Mouse (Mus musculus) skeletal muscle tissue, adult 2 months (tissue): ENCODE data around the gene Sulf2.
"Not testable (repeated sequence)": the region's sequence is repeated elsewhere in the genome, so short reads cannot be mapped to it uniquely, and the experiment has no call there.

Experiments used
- DNase-seq: peaks from one replicate; pipeline ENCODE4 v3.0.0-alpha.2; 2012; ENCODE audit warnings: low read depth, low spot score

Gene Sulf2

DNA sequence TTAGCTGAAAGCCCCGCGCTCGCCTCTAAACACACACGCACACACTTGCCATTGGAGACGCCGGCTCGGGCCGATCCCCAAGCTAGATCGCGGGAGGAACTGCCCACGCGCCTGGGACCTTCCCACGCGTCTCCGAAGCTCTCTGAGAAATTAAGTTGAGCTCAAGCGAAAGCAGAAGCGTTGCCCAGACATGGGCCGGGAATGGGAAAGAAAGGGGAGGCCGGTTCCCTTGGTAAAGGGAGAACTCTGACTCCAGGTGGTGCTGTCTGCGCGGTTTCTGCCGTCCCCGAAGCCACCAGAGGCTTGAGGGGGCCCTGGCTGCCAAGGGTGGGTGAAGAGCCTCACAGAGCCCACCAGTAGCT lies at the start of gene Sulf2:
Gene Sulf2, minus strand, starts transcription at position 210 of the 362 bp plus-strand sequence.
- no peak for DNase-seq

DNA sequence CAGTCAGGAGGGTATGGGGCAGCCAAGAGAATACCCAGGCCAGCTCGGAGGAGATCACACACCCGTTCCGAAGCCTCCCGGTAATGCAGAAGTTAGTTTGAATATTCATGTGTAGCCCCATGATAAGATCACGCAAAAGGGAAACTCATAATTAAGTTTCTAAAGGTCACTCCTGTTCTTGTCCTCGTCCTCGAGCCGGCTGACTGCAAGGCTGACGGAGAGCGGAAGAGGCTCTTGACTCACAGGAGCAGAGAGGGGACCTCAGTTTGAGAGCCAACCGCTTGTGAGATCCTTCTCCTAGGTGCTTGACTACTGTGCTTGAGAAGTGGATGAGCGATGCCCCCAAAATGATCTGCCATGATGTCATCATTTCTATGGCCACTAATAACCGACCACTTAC lies 48.7 kb upstream of the Sulf2 start:
- DNase-seq = no peak

DNA sequence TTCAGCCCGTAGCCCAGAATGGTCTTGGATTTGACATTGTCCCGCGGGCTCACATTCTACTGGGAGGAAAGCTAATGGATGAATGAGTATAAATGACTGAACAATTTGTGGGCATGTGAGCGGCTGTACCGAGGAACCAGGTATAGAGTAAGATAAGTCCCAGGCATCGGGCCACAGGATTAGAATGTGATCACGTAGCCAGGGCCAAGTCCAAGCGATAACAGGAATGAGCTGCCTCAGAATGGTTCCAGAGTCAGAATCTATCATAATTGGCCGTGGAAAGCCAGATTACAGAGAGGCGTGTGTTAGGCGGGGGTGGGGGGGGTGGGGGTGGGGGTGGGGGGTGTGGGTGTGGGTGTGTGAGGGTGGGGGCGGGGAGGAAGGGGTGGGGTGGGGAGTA lies 48.2 kb upstream of the Sulf2 start:
- DNase-seq = no peak

DNA sequence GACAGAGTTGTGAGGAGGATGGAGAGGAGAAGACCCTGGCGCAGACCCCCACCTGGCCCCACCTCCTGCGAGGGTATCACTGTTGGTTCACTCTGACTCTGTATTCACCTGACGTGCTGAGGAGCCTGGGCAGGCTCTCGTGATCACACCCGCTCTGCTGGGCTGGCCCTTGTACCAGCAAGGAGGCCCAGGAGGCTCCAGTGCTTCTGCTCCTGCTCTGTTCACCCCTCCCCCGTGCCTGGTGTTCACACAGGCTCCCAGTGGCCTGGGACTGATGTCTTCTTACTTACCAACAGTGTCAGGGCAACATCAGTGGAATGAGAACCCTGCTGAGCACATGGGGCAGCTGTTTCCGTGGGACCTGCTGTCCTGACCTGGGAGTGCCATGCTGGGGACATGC lies 42.5 kb upstream of the Sulf2 start:
- no peak for DNase-seq

DNA sequence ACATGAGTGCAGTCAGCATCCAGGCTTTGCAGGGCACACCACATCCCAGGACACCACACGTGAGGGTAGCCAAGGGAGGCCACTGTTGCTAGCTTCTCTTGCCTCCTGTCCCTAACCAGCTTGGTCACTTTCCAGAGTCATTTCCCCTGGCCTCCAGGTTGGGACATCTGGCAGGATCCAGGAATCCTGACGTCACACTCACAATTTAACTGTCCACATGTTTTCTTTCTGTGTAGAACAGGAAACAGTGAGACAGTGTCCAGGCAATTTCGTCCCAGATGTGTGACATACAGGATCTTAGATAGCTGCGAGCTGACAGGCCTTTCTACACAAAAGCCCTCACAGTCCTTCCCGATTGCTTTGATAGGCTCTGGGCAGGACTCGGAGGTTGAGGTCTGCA lies 41.6 kb upstream of the Sulf2 start:
- DNase-seq = no peak

DNA sequence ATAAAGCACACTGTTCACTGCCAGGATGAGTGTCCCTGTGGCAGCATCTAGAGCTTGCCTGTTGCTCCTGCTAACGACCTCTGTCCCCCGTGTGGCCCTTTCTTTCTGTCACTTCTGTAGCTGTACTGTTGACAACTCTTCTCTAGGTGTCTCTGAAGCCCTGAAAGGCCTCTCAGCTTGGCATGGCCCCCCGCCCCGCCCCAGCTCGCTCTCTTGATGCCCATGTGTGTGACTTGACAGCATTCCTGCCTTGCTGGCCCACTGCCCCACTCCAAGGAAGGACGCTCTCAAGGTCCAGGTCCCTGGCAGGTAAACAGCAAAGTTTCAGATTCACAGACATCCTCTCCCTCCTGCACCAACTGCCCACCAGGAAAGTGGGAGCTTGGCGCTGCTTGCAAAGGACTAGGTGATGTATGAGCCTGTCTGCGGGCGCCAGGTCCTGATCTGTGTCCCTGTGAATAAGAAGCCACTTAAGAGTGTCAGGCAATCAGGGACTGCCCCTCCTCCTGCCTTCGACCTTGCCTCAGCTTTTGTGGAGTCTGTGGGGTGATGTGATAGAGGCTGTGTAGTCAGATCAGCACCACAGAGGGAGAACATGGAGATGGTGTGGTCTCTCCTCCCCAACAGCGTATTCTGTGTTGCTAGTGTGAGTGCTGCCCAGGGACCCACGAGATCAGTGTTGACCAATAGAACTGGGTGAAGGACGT lies 40.8 kb upstream of the Sulf2 start:
- DNase-seq = no peak

DNA sequence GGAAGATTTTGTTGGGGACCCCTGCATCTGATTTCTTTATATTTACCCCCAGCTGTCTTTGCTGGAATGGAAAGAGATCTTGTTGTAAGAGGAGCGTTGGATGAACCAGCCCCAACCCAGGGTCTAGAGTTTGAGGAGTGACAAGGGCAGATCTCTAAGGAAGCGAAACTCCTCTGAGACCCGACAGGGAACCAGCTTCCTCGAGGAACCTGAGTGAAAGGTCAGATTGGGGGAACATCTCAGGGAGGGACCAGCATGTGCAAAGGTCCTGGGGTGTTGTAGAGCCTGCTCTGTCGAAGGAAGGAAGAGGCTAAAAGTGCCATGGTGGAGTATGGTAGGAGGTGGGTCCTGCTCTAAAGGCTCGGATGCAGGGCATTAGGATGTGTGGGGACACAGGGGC lies 39.6 kb upstream of the Sulf2 start:
- no peak for DNase-seq

DNA sequence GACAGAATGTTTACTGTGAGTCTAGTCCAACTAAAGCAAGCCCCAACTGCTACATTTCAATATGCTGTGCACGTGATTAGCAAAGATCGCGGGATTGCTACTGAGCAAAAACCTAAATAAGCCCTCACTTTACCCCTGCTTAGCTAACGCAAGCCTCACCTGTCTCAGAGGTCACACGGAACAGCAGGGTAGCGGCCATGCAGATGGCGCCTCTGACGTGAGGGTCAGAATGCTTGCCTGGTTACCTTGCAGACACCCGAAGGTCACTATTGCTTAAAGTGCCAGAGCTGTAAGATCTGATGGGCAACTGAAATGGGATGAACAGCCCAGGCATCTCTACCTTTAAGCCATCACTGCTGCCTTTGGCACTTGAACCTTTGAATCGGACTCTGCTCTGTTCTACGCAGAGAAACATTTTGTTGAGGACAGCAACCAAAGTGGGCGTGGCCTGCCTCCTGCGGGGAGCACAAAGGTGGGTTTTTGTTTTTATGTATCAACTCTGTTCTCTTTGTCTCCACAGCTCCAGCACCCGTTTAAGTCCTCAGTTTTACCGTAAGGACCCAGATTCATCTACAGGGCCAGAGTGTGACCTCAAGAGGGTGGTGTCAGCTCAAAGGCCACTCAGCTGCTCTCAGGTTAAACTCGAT lies 38.8 kb upstream of the Sulf2 start:
- no peak for DNase-seq

DNA sequence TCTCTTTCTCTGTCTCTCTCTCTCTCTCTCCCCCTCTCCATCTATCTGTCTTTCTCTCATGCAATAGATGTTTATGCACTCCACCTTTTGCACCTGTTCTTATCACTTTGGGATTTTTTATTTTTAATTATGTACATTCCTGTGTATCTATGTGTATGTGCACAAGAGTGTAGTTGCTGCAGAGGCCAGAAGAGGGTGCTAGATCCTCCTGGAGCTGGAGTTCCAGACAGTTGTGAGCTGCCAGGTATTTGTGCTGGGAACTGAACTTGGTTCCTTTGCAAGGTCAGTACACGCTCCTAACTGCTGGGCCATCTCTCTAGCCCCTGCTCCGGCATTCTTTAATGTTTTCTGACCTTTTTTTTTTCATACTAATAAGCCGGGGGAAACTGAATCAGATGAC lies 38.0 kb upstream of the Sulf2 start:
- DNase-seq = no peak

DNA sequence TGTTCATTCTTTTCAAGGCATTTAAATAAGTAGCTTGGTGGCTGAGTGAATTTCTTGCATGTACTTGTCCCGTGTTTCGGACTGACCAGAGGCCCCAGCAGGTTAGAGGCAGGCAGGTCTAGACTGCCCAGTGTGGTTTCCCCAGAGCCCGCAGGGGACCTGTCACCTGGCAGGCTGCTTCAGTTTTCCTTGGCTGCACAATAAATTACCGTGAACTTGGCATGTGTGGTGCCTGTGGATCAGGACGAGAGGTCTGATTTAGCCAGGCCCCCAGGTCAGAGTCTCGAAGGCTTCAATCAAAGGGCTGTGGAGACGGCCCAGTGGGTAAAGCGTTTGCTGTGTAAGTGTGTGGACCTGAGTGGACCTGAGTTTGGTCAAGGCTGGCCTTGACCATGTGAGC lies 35.4 kb upstream of the Sulf2 start:
- no peak for DNase-seq

DNA sequence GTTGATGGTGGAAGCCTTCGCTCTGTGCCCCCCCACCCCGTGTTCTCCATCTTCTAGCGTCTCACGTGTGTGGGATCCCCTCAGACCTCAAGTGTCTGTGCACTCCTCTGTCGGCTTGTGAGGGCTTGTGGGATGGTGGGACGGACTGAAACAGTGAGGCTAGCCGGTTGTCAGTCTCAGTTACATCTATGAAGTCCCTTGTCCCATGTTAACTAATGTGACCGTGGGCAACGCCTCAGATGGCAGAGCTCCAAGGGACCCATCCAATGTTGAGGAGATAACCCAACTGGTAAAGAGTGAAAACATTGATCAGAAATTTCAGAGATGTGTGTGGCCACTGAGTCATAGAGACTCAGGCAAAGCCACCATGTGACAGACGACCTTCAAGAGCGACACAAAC lies 33.7 kb upstream of the Sulf2 start:
- DNase-seq = no peak

DNA sequence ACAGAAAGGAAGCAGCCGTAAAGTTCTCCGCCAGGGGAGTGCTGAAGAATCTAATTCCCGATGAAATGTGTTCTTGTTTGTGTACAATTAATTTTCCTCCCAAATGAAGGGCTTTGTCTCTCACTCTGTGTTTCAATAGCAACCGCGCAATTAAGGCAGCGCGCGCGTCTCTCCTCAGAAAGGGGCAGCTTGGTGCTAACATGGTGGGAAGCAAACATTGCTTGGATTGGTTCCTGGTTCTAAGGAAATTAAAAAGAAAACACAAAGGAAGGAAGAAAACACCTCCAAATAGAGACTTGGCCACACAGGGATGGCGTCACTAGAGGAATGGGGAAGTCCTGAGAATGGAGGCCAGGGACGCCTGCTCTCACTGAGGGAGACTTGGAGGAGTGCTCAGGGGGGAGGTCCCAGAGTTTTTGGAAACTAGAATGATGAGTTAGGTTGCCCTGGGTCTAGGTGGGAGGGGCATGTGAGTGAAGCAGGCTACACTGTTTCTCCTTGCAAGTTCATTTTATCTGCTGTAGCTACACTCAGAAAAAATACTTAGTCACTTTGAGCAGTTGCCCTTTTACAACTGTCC lies 32.5 kb upstream of the Sulf2 start:
- DNase-seq = not testable (repeated sequence)

DNA sequence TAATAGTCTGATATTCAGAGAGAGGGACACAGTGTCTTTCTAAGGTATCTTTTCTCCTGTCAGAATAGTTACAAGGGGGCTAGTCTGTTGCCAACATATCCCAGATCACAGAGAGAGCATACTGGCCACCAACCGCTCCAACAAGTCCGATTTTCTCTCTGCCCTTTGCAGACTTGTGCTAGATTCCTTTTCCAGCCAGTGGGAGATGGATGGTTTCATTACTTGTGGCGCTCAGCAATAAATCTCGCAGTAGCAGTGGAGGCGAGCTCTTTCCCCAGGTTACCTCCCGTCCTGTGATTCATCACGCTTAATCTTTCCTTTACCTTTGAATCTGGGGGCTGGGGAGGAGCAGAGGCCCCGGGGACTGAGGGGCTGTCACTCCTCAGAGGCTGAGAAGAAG lies 31.9 kb upstream of the Sulf2 start:
- not testable (repeated sequence) for DNase-seq

DNA sequence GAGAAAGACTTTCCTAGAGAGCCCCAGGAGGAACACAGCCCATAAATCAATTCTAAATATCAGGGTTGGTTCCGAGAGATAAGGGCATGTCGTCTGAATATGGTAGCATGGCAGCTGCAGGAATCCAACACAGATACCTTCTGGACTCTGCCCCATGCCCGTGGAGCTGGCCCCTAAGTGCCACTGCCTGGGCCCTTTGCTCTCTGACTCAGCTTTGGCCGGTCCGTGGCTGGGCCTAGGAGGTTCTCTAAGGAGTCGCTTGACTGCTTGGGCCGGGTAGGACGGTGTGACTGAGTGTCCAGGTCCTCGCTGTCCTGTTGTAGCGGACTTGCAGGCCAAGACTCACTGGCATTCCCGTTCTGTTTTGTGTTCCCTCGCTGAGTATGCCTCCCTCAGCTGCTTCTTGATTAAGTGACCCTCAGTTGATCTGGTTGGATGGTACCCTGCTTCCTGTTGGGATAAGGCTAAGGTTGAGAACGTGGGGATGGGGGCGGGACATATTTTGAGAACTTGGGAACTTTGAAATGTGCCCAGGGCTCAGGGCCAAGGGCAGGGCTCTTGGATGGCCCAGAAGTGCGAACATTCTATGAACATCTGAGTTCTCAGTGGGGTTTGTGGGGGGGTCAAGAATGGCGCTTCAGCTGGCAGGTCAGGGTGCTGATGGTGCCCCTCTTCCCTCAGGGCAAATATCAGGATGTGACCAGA lies 30.9 kb upstream of the Sulf2 start:
- DNase-seq = no peak

DNA sequence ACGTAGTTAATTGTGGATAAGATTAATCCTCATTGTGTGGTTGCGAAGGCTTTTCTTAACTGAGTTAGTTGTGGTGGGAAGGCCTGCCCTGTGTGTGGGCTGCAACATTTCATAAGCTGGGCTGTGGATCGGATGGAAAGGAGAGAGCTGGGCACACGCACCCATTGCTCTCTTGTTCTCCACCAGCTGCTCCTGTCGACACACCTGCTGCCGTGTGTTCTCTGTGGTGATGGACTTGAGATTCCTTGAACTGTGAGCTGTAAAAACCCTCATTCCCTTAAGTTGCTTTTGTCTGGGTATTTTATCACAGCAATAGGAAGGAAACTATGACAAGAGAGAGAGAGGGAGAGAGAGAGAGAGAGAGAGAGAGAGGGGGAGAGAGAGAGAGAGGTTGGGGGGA lies 30.3 kb upstream of the Sulf2 start:
- no peak for DNase-seq

DNA sequence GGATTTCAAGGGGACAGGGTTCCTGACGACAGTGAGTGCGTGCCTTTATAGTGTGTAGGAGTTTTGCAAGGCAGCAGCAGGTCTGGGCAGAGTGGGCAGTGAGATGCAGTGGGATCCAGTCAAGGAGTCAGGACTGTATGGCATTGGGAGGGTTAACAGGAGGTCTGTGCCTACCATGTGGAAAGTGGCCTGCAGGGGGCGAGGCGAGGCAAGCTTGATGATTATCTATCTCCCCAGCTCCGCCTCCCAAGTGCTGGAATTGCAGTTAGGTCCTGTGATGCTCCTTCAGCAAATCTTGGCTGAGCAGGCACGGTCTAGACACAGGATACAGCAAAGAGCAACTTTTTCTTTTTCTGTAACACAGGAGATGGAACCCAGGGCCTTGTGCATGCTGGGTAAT lies 29.0 kb upstream of the Sulf2 start:
- DNase-seq = no peak

DNA sequence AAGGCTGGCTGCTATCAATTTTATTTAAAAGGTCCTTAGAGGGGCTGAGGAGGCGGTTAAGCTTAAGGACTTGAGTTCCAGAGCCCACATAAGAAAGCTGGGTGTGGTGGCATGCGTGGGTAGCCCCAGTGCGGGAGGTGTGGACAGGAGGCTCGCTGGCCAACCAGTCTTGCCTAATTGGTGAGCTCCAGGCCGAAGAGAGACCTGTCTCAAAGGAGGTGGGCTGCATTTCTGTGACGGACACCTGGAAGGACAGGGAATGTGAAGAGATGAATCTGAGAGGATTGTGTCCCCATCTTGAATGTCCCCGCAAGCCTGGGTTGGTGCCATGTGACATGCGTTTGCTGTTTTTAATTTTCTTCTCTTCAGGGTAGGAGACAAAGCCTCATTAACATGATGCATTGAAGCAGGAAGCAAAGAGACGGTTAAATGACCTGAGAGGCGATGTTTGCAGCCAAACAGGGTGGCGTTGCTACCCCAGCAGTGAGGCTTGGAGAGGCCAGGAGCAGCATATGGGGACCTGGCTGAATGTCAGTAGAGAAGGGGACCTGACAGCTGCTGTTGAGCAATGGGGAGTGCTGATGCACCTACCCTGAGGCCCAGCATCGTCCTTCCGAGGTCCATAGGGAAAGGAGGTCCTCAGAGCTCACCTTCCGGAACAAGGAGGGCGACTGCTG lies 26.7 kb upstream of the Sulf2 start:
- no peak for DNase-seq

DNA sequence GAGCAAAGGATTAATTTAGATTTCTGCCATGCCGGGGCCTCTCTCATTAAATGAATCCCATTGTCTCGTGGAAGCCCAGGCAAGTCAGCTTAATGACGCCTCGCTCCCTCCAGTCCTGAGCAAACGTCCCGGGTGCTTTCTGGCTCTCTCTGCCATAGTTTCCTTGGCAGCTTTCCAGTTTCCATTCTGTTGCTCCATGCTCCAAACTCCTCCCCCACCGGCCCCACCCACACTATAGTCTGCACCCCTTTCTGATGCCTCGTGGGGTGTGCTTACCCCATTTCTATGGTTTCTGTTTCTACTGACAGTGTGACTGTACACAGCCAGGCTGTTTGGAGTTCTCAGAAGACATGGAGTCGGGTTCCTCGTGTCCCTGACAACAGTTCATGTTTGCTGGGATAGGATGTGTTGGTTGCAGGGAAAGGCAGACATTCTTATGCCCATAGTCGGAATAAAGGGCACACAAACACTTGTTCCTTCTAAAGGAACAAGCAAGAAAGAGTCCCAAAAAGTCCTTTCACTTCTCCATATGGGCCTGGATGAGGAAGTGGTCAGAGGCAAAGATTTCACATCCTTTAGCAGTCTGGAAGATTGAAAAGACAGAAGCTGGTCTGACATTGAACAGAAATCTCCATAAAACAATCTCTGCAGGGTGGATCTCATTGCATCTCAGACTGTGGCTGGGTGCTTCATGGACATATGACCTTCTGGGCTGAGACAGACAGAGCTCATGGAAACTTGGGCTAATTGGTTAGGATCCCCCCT lies 25.5 kb upstream of the Sulf2 start:
- DNase-seq = peak; percentile 69

DNA sequence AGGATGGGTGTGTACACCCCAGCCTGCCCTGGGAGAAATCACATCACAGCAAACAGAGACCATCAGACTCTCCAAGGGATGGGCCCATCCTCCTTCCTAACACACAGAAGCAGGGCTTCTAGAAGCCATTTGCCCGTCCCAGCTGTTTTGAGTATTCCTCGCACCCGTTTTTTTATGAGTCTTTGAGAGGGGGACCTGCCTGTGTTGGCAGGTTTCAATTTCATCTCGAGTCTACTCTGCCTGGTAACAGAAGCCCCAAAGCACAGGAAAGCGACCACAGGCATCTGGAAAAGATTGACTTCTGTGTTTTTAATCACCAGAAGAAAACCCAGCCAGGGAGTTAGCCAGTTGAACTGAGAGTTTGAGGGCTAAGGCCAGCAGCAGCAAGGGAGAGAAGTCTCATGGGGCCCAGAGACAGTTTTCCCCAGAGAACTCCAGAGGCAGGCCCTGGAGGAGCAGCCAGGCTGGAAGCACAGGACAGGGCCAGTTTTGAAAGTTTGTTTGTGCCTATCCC lies 24.7 kb upstream of the Sulf2 start:
- peak; percentile 58 for DNase-seq

DNA sequence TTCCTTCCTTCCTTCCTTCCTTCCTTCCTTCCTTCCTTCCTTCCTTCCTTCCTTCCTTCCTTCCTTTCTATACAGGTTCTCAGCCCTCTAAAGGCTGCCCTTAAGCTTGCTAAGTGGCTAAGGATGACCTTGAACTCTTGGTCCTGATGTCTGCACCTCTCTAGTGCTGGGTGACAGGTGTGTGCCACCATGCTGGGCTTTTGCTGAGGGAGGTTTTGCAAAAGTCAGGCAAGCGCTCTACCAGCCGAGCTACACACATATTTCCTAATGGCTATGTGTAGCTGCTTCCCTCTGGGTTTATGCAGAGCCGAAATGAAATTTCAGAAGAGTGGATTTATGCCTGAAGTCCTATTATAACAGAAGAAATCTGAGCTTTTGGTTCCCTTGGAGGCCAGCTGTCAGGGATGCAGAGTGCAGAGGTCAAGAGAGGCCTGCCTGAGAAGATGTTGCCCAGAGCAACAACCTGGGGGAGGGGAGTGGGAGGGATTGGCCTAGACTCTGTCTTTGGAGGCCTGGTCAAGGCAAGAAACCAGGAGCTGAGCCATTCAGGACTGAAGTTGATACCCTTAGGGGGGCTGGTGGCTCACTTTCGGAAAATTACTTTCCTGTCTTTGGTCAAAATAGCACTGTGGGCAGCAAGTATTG lies 24.1 kb upstream of the Sulf2 start:
- peak; percentile 67 for DNase-seq
